Mouse (Mus musculus): ENCODE results near the gene Fam57a. TPM values are rescaled to one million over a fixed set of nuclear protein-coding genes. Genes with fewer than 3 reads are reported as not detected.

Fam57a gene
- polyA plus RNA-seq, 1 experiment from 2014 or later = 38.8 TPM

- Histone ChIP-seq H3K4me1 (replicated peaks; ENCODE audit: control insufficient read depth, insufficient read depth, low read length) (peaks cover 5% of the 10 kb centered on the region), H3K4me2 (ENCODE audit: low read depth, low read length) (no peak overlapping the region), H3K27me3 (ENCODE audit: control insufficient read depth, insufficient read depth, low read depth, low read length) (no peaks in the 10 kb centered on the region), H3K9me3 (ENCODE audit: control insufficient read depth, low read length) (no peaks in the 10 kb centered on the region), H3K4me3 (ENCODE audit: low read length) (no peak overlapping the region), H3K9ac (ENCODE audit: low read length) (no peak overlapping the region), H3K27ac (ENCODE audit: low read length) (no peak overlapping the region), H3K36me3 (ENCODE audit: control insufficient read depth, insufficient read depth, low read length) (peaks cover 6% of the 10 kb centered on the region)
- WGBS = 63% methylated on average over 5 of the region's 5 CpGs
- no peak for ATAC-seq (ENCODE audit: low read depth)
Measured at GRCm38 (mm10) chr11:76170207-76170606, 9.3 kb upstream of the Fam57a start.

- ATAC-seq (ENCODE audit: low read depth) = peak; percentile 81
- peak overlapping the region; percentile 93 for H3K4me2 ChIP-seq (ENCODE audit: low read depth, low read length)
- H3K36me3 ChIP-seq (ENCODE audit: control insufficient read depth, insufficient read depth, low read length) = 0 out of 2 replicates have a peak, but pooled peaks cover 2% of the 10 kb centered on the region
- peaks cover 7% of the 10 kb centered on the region for H3K4me1 ChIP-seq (replicated peaks; ENCODE audit: control insufficient read depth, insufficient read depth, low read length)
- no peaks in the 10 kb centered on the region for H3K9me3 ChIP-seq (ENCODE audit: control insufficient read depth, low read length)
- peak overlapping the region; percentile 60 for H3K27ac ChIP-seq (ENCODE audit: low read length)
- no peaks in the 10 kb centered on the region for H3K27me3 ChIP-seq (ENCODE audit: control insufficient read depth, insufficient read depth, low read depth, low read length)
- WGBS = under 1% methylated on average over 28 of the region's 28 CpGs
- peak overlapping the region; percentile 84 for H3K9ac ChIP-seq (ENCODE audit: low read length)
- H3K4me3 ChIP-seq (ENCODE audit: low read length) = peak overlapping the region; percentile 78
Measured at GRCm38 (mm10) chr11:76178726-76179494, 561 bp upstream of the Fam57a start.

- H3K4me1 ChIP-seq (replicated peaks; ENCODE audit: control insufficient read depth, insufficient read depth, low read length) = peaks cover 7% of the 10 kb centered on the region
- peak overlapping the region; percentile 84 for H3K9ac ChIP-seq (ENCODE audit: low read length)
- H3K27me3 ChIP-seq (ENCODE audit: control insufficient read depth, insufficient read depth, low read depth, low read length) = no peaks in the 10 kb centered on the region
- 0 out of 2 replicates have a peak, but pooled peaks cover 2% of the 10 kb centered on the region for H3K36me3 ChIP-seq (ENCODE audit: control insufficient read depth, insufficient read depth, low read length)
- H3K4me3 ChIP-seq (ENCODE audit: low read length) = peak overlapping the region; percentile 78
- 12% methylated on average over 7 of the region's 7 CpGs for WGBS
- no peak for ATAC-seq (ENCODE audit: low read depth)
- H3K27ac ChIP-seq (ENCODE audit: low read length) = 0 out of 2 replicates have a peak overlapping the region, but pooled peaks have one; percentile 36
- no peaks in the 10 kb centered on the region for H3K9me3 ChIP-seq (ENCODE audit: control insufficient read depth, low read length)
- peak overlapping the region; percentile 93 for H3K4me2 ChIP-seq (ENCODE audit: low read depth, low read length)
Measured at GRCm38 (mm10) chr11:76180146-76180540, 672 bp downstream of the Fam57a start.

- peaks cover 2% of the 10 kb centered on the region for H3K4me1 ChIP-seq (replicated peaks; ENCODE audit: control insufficient read depth, insufficient read depth, low read length)
- no peaks in the 10 kb centered on the region for H3K36me3 ChIP-seq (ENCODE audit: control insufficient read depth, insufficient read depth, low read length)
- WGBS = 62% methylated on average over 4 of the region's 4 CpGs
- no peaks in the 10 kb centered on the region for H3K9me3 ChIP-seq (ENCODE audit: control insufficient read depth, low read length)
- H3K27me3 ChIP-seq (ENCODE audit: control insufficient read depth, insufficient read depth, low read depth, low read length) = no peaks in the 10 kb centered on the region
- H3K4me2 ChIP-seq (ENCODE audit: low read depth, low read length) = no peak overlapping the region
- ATAC-seq (ENCODE audit: low read depth) = no peak
- no peak overlapping the region for H3K9ac ChIP-seq (ENCODE audit: low read length)
- H3K27ac ChIP-seq (ENCODE audit: low read length) = no peak overlapping the region
- no peak overlapping the region for H3K4me3 ChIP-seq (ENCODE audit: low read length)
Measured at GRCm38 (mm10) chr11:76183745-76184144, 4.3 kb downstream of the Fam57a start.

- no peaks in the 10 kb centered on the region for H3K27me3 ChIP-seq (ENCODE audit: control insufficient read depth, insufficient read depth, low read depth, low read length)
- no peaks in the 10 kb centered on the region for H3K36me3 ChIP-seq (ENCODE audit: control insufficient read depth, insufficient read depth, low read length)
- ATAC-seq (ENCODE audit: low read depth) = no peak
- WGBS = 81% methylated on average over 5 of the region's 6 CpGs
- no peak overlapping the region for H3K27ac ChIP-seq (ENCODE audit: low read length)
- no peak overlapping the region for H3K4me3 ChIP-seq (ENCODE audit: low read length)
- no peak overlapping the region for H3K4me2 ChIP-seq (ENCODE audit: low read depth, low read length)
- H3K9me3 ChIP-seq (ENCODE audit: control insufficient read depth, low read length) = no peaks in the 10 kb centered on the region
- no peaks in the 10 kb centered on the region for H3K4me1 ChIP-seq (replicated peaks; ENCODE audit: control insufficient read depth, insufficient read depth, low read length)
- H3K9ac ChIP-seq (ENCODE audit: low read length) = no peak overlapping the region
Measured at GRCm38 (mm10) chr11:76186908-76187307, 7.4 kb downstream of the Fam57a start.

- Histone ChIP-seq H3K9ac (ENCODE audit: low read length) (no peak overlapping the region), H3K4me3 (ENCODE audit: low read length) (no peak overlapping the region), H3K9me3 (ENCODE audit: control insufficient read depth, low read length) (no peaks in the 10 kb centered on the region), H3K27ac (ENCODE audit: low read length) (no peak overlapping the region), H3K4me1 (replicated peaks; ENCODE audit: control insufficient read depth, insufficient read depth, low read length) (peaks cover 4% of the 10 kb centered on the region; the same call in 1 of the 2 replicates), H3K27me3 (ENCODE audit: control insufficient read depth, insufficient read depth, low read depth, low read length) (no peaks in the 10 kb centered on the region), H3K4me2 (ENCODE audit: low read depth, low read length) (no peak overlapping the region), H3K36me3 (ENCODE audit: control insufficient read depth, insufficient read depth, low read length) (no peaks in the 10 kb centered on the region)
- no peak for ATAC-seq (ENCODE audit: low read depth)
- 41% methylated on average over 8 of the region's 8 CpGs for WGBS
Measured at GRCm38 (mm10) chr11:76196275-76196976, 17.0 kb downstream of the Fam57a start.

- H3K4me2 ChIP-seq (ENCODE audit: low read depth, low read length) = no peak overlapping the region
- H3K27ac ChIP-seq (ENCODE audit: low read length) = no peak overlapping the region
- H3K9ac ChIP-seq (ENCODE audit: low read length) = no peak overlapping the region
- H3K4me1 ChIP-seq (replicated peaks; ENCODE audit: control insufficient read depth, insufficient read depth, low read length) = peaks cover 6% of the 10 kb centered on the region; the same call in 1 of the 2 replicates
- WGBS = 38% methylated on average over 8 of the region's 8 CpGs
- no peaks in the 10 kb centered on the region for H3K9me3 ChIP-seq (ENCODE audit: control insufficient read depth, low read length)
- no peak overlapping the region for H3K4me3 ChIP-seq (ENCODE audit: low read length)
- no peaks in the 10 kb centered on the region for H3K36me3 ChIP-seq (ENCODE audit: control insufficient read depth, insufficient read depth, low read length)
- ATAC-seq (ENCODE audit: low read depth) = no peak
- H3K27me3 ChIP-seq (ENCODE audit: control insufficient read depth, insufficient read depth, low read depth, low read length) = no peaks in the 10 kb centered on the region
Measured at GRCm38 (mm10) chr11:76196977-76197469, 17.6 kb downstream of the Fam57a start.

GRCm38 (mm10) chr11:76201761-76202674 lies 22.5 kb downstream of the Fam57a start:
- peaks cover 13% of the 10 kb centered on the region; the same call in 1 of the 2 replicates for H3K4me1 ChIP-seq (replicated peaks; ENCODE audit: control insufficient read depth, insufficient read depth, low read length)
- WGBS = 0% methylated on average over 71 of the region's 90 CpGs
- H3K9me3 ChIP-seq (ENCODE audit: control insufficient read depth, low read length) = no peaks in the 10 kb centered on the region
- peak overlapping the region; percentile 52 for H3K27ac ChIP-seq (ENCODE audit: low read length)
- peak overlapping the region; percentile 86 for H3K4me2 ChIP-seq (ENCODE audit: low read depth, low read length)
- H3K9ac ChIP-seq (ENCODE audit: low read length) = peak overlapping the region; percentile 92
- ATAC-seq (ENCODE audit: low read depth) = peak; percentile 100
- no peaks in the 10 kb centered on the region for H3K27me3 ChIP-seq (ENCODE audit: control insufficient read depth, insufficient read depth, low read depth, low read length)
- H3K36me3 ChIP-seq (ENCODE audit: control insufficient read depth, insufficient read depth, low read length) = peaks cover 3% of the 10 kb centered on the region
- peak overlapping the region; percentile 89 for H3K4me3 ChIP-seq (ENCODE audit: low read length)

Measured in lung, embryonic 16.5 days (tissue).